Mouse (Mus musculus): ENCODE measurements around the gene Flvcr1.

The Flvcr1 gene

GRCm38 (mm10) chr1:191026021-191026713 is at the start of gene Flvcr1:
Gene Flvcr1, minus strand, starts transcription at chr1:191026158.
- peak; percentile 100 for DNase-seq (ENCODE audit: low read depth, low spot score)

GRCm38 (mm10) chr1:191075199-191075883 is 49.4 kb upstream of the Flvcr1 start:
- peak; percentile 82 for DNase-seq (ENCODE audit: low read depth, low spot score)

GRCm38 (mm10) chr1:191073486-191073885 is 47.5 kb upstream of the Flvcr1 start:
- no peak for DNase-seq (ENCODE audit: low read depth, low spot score)

- peak; percentile 65 for DNase-seq (ENCODE audit: low read depth, low spot score)
Observed at GRCm38 (mm10) chr1:191073001-191073400, 47.0 kb upstream of the Flvcr1 start.

GRCm38 (mm10) chr1:191072329-191072913 is 46.5 kb upstream of the Flvcr1 start:
- no peak for DNase-seq (ENCODE audit: low read depth, low spot score)

GRCm38 (mm10) chr1:191071613-191072012 is 45.7 kb upstream of the Flvcr1 start:
- peak; percentile 17 for DNase-seq (ENCODE audit: low read depth, low spot score)

GRCm38 (mm10) chr1:191070259-191070658 is 44.3 kb upstream of the Flvcr1 start:
- DNase-seq (ENCODE audit: low read depth, low spot score) = no peak

GRCm38 (mm10) chr1:191068377-191068776 is 42.4 kb upstream of the Flvcr1 start:
- no peak for DNase-seq (ENCODE audit: low read depth, low spot score)

- no peak for DNase-seq (ENCODE audit: low read depth, low spot score)
Observed at GRCm38 (mm10) chr1:191065188-191065587, 39.2 kb upstream of the Flvcr1 start.

GRCm38 (mm10) chr1:191064535-191064934 is 38.6 kb upstream of the Flvcr1 start:
- DNase-seq (ENCODE audit: low read depth, low spot score) = no peak

- DNase-seq (ENCODE audit: low read depth, low spot score) = no peak
Observed at GRCm38 (mm10) chr1:191063700-191064099, 37.7 kb upstream of the Flvcr1 start.

GRCm38 (mm10) chr1:191062781-191063485 is 37.0 kb upstream of the Flvcr1 start, which contains the start of the genes Tatdn3 and Nsl1:
Gene Tatdn3, minus strand, starts transcription at chr1:191062932.
Gene Nsl1, plus strand, starts transcription at chr1:191063012.
- DNase-seq (ENCODE audit: low read depth, low spot score) = peak; percentile 92

GRCm38 (mm10) chr1:191062241-191062780 is 36.4 kb upstream of the Flvcr1 start:
- DNase-seq (ENCODE audit: low read depth, low spot score) = no peak

GRCm38 (mm10) chr1:191057461-191057860 is 31.5 kb upstream of the Flvcr1 start:
- peak; percentile 25 for DNase-seq (ENCODE audit: low read depth, low spot score)

GRCm38 (mm10) chr1:191055533-191055873 is 29.5 kb upstream of the Flvcr1 start:
- no peak for DNase-seq (ENCODE audit: low read depth, low spot score)

- DNase-seq (ENCODE audit: low read depth, low spot score) = no peak
Observed at GRCm38 (mm10) chr1:191054870-191055532, 29.0 kb upstream of the Flvcr1 start.

- DNase-seq (ENCODE audit: low read depth, low spot score) = no peak
Observed at GRCm38 (mm10) chr1:191053555-191053954, 27.6 kb upstream of the Flvcr1 start.

- no peak for DNase-seq (ENCODE audit: low read depth, low spot score)
Observed at GRCm38 (mm10) chr1:191046231-191046824, 20.4 kb upstream of the Flvcr1 start.

- no peak for DNase-seq (ENCODE audit: low read depth, low spot score)
Observed at GRCm38 (mm10) chr1:191045264-191045663, 19.3 kb upstream of the Flvcr1 start.

GRCm38 (mm10) chr1:191042688-191043087 is 16.7 kb upstream of the Flvcr1 start:
- DNase-seq (ENCODE audit: low read depth, low spot score) = no peak

- no peak for DNase-seq (ENCODE audit: low read depth, low spot score)
Observed at GRCm38 (mm10) chr1:191042106-191042505, 16.1 kb upstream of the Flvcr1 start.
